Mouse (Mus musculus) regulatory T cell (primary cell): ENCODE measurements around the gene Kcnj10.

Experiments used
- in situ Hi-C: fragments of 300-600 bp; cut with MboI, MseI; formaldehyde crosslinking; loops from one replicate; pipeline ENCODE4 v1.15.1; 2025; ENCODE audit warnings: high pct_unique_total_duplicates

Gene Kcnj10

GRCm38 (mm10) chr1:172376198-172376667 lies 35.2 kb downstream of the Kcnj10 start, which contains the start of gene Pigm:
Pigm (plus strand) TSS chr1:172376546.
- in situ Hi-C loops, result no loop called here

DNA sequence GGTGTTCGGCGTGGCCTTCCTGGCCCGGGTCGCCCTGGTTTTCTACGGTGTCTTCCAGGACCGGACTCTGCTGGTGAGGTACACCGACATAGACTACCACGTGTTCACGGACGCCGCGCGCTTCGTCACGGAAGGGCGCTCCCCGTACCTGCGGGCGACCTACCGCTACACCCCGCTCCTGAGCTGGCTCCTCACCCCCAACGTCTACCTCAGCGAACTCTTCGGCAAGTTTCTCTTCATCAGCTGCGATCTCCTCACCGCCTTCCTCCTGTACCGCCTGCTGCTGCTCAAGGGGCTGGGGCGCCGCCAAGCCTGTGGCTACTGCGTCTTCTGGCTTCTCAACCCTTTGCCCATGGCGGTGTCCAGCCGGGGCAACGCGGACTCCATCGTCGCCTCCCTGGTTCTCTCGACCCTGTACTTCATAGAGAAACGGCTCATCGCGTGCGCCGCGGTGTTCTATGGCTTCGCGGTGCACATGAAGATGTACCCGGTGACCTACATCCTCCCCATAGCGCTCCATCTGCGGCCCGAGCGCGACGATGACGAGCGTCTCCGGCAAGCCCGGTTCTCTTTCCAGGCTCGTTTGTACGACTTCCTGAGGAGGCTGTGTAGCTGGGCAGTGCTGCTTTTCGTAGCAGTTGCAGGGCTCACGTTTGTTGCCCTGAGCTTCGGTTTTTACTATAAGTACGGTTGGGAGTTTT lies 35.9 kb downstream of the Kcnj10 start:
- in situ Hi-C loops, result no loop called here

DNA sequence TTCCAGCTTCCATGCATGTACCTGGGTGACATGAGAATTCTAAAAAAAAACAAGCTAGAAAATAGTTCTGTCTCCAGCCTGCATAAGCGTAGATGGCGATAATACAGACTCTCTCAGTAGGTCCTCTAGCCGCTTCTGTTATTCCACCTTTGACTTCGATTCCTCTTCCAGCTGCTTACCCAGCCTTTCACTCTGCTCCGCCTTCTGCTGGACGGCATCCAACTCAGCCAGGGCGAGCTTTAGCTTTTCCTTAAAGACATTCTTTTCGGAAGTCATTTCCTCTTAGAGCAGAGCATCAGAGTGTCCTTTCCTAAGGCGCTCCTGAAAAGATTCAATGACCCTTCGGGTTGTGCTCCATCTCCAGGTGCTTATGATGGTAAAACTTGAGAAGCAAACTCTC lies 39.1 kb downstream of the Kcnj10 start:
- in situ Hi-C loops, result no loop called here

- in situ Hi-C loops, result no loop called here
Measured at GRCm38 (mm10) chr1:172382090-172382489, 41.1 kb downstream of the Kcnj10 start.

DNA sequence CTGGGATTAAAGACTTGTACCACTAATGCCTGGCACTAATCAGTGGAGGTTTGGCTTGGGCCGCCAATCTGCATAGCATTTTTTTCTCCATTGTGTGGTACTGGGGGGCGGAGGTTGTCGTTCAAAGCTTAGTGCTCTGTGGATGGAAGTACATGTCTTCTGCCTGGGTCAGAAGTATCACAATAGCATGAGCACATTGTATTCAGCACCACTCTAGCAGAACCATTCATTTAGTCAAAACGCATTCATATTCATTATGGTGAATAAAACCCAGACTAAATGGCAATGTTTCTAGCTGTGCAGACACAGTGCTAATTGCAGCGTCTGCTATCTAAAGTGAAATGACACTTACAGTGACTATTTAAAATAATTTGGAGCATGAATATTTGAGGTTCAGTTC lies 46.2 kb downstream of the Kcnj10 start:
- in situ Hi-C loops, result no loop called here

- in situ Hi-C loops, result no loop called here
Measured at GRCm38 (mm10) chr1:172390769-172391168, 49.8 kb downstream of the Kcnj10 start.

DNA sequence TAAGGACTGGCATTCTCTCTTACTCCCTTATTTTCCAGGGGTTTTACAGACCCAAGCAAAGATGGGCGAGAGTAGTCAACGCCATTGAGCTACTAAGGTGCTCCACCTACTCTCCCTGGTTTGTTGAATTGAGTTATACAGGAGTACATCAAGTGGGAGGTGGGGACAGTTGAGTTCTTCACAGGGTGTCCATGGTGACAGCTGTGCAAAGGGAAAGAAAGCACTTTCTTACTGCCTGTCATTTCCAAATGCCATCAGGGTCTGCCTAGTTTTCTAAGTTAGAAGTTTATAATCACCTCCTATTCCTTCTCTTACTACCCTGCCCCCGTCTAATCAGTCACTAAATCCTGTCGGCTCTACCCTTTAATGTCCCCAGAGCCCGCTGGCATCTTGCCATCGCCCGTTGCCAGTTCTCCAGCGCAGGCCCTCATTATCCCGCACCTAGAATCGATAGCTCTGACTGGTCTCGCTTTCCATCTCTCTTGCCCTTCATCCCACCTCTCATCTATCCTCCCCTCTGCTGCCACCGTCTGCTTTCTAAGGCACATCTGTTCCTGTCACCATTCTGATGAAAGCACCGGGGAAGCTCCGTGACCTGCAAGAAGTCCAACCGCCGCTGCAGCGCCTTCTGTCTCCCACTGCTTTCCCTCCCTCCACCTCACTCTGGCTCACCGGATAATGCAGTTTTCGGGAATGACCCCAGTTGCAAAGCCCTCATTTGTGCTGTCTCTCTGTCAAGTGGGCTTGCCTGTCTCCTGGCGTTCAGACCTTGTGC lies 51.0 kb downstream of the Kcnj10 start:
- in situ Hi-C loops, result no loop called here

DNA sequence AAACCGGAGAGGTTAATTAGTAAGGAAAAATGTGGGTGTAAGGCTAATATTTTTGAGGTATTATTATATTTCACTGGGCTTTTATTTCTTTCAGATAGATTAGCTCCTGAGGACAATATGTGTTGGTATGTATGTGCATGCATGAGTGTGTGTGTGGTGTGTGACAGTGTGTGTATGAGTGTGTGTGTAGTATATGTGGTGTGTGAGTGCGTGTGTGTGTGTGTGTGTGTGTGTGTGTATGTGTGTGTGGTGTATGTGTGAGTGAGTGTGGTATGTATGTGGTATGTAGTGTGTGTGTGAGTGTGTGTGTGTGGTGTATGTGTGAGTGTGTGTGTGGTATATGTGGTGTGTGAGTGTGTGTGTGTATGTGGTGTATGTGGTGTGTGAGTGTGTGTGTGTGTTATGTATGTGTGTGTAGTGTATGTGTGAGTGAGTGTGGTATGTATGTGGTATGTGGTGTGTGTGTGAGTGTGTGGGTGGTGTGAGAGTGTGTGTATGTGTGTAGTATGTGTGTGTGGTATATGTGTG lies 51.7 kb downstream of the Kcnj10 start:
- in situ Hi-C loops, result no loop called here

DNA sequence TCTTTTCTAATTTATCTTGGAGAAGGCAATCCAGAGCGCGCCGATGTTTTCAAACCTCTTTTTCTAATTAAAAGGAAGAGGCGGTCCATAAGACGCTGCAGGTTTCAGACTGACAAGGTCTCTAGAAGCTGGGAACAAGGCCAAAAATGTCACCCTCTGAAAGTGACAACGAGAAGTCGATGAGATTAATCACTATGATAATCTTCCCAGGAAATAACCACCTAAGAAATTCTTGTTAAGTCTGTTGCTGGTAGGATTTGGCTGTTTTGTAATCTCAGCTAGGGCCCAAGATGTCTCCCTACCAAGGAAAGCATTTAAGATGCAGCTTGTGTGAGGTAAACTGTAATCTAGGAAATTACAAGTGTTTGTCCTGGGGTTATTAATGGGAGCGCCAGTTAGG lies 52.7 kb downstream of the Kcnj10 start:
- in situ Hi-C loops, result no loop called here

DNA sequence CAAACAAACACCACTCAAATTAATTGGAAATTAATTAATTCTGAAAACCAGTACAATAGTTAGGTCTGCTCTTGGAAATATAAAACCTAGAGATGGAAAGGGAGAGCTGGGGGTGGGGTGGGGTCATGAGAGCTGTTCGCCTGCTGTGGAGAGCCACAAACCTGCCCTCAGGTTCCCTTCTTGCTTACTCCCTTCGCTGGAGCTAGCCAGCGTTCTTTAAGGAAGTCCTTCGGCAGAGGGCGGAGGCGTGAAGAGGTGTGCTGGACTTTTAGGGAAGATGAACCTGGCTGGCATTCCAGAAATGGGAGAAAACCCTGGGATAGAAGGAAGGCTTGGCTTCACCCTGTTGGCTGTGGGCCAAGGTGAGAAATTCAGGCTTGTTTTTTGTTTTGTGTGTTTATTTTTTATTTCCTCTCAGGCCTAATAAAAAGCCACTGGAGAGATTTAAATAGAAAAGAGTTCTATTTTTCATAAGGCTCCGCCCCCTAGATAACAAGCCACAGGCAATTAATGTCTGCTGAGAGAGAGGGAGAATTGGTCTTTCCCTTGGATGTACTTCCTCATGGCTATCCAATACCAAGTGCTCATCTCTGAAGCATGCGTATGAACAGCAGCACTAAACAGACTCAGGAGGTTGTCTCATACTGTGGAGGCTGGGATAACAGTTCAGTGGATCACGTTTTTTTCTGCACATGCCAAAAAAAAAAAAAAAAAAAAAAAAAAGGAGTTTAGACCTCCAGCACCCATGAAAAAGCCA lies 56.2 kb downstream of the Kcnj10 start:
- in situ Hi-C loops, result no loop called here

- in situ Hi-C loops, result loop anchor here (25.0 kb wide), 1 partner anchor 931 kb away; the partner anchor contains the start of gene Ackr1
Measured at GRCm38 (mm10) chr1:172406077-172406706, 65.2 kb downstream of the Kcnj10 start.

DNA sequence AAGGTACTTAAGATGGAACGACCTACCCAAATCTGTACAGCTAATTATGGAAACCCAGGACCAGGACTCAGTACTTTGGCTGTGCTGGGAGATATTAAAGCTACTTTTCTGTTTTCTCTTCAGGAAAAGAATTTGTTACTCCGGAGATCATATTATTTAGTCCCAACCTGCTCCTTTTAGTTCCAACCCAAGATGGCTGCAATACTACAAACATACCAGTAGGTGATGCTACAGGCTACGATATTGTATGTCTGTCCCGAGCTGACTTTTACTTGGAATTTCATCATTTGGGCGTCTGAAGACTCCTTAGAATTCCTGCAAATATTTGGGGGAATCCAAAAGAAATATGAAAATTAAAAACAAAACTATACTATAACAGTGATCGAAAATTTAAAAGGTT lies 68.0 kb downstream of the Kcnj10 start:
- in situ Hi-C loops, result loop anchor here (25.0 kb wide), 1 partner anchor 928 kb away; the partner anchor contains the start of gene Ackr1

DNA sequence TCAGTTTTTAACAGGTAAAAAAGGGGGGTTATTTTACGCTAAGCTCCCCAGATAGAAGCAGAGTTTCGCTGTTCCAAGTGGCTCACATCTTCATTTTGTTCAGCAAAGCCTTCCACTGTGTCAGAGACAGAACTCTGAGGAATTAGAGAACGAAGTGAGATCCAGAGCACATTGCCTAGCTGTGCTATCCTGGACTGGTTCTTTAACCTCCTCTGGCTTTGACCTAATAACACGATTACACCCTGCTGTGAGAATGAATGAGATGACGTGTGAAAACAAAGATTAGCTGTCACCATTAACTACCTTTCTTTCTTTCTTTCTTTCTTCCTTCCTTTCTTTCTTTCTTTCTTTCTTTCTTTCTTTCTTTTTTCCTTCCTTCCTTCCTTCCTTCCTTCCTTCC lies 68.4 kb downstream of the Kcnj10 start:
- in situ Hi-C loops, result loop anchor here (25.0 kb wide), 1 partner anchor 928 kb away; the partner anchor contains the start of gene Ackr1

GRCm38 (mm10) chr1:172410806-172411205 lies 69.8 kb downstream of the Kcnj10 start:
- in situ Hi-C loops, result loop anchor here (5.0 to 25.0 kb wide), 3 partner anchors 71 to 926 kb away; partner anchors contain the start of genes Ackr1, Dusp23 and Igsf9

DNA sequence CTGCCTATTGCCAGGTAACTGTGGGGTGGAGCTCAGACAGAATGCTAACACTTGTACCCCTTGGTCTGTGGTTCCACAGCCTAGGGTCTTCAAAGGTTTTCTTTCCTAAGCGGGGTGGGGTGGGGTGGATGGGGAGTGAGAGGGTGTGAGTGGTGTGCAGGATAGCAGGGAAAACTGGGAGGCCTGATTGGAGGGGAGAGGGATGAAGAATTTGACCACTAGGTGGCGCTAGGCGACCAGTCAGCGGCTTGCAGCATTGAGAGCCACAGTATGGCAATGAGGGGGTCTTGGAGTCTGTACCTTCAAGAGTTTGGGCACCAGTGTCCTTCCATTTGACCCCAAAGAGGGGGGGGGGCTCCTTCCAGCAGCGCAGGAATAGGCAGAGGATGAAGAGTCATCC lies 71.2 kb downstream of the Kcnj10 start:
- in situ Hi-C loops, result loop anchor here (5.0 to 25.0 kb wide), 3 partner anchors 70 to 925 kb away; partner anchors contain the start of genes Ackr1, Dusp23 and Igsf9

DNA sequence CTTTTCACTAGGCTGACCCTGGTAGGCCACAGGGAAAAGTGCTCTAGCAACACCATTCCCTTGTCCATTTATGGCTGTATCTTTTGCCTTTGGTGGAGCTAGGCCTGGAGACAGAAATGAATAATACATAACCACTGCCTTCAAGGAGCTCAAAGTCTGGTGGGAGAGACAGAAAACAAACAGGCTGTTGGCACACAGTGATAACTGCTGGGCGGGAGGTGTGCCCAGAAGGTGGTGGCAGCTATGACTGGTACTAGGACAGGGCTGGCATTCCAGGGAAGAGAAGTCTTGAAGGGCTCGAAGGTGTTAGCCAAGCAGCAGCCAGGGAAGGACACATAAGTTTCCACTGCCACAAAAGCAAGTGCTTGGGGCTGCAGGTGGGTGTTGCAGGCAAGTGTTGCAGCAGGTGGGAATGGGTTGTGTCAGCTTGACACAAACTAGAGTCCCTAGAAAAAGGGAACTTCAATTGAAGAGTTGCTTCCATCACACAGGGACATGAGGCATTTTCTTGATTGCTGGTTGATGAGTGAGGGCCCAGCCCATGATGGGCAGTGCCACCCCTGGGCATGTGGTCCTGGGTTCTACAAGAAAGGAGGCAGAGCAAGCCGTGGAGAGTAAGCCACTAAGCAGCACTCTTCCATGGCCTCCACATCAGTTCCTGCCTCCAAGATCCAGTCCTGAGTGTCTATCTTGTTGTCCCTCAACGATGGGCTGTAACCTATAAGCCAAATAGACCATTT lies 72.7 kb downstream of the Kcnj10 start:
- in situ Hi-C loops, result loop anchor here (5.0 to 25.0 kb wide), 3 partner anchors 69 to 924 kb away; partner anchors contain the start of genes Ackr1, Dusp23 and Igsf9

- in situ Hi-C loops, result loop anchor here (5.0 to 25.0 kb wide), 3 partner anchors 68 to 923 kb away; partner anchors contain the start of genes Ackr1, Dusp23 and Igsf9
Measured at GRCm38 (mm10) chr1:172414231-172414585, 73.2 kb downstream of the Kcnj10 start.

DNA sequence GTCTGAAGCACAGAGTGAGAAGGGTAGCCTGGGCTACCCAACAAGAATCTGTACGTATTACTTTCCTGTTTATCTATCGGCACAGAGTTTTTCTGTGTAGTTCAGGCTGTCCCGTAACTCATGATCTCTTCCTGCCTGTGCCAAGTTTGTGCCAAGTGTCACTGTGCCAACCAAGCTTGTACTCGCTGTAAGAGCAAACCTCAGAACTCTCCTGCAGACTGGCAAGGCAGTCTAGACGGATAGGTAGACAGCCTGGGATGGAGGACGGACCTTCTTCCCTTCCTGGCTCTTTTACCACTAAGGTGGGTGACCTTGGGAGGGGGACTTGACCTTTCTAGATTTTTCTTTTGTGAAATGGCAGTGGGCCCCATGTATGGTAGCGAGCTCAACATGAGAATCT lies 74.1 kb downstream of the Kcnj10 start:
- in situ Hi-C loops, result loop anchor here (25.0 kb wide), 1 partner anchor 922 kb away; the partner anchor contains the start of gene Ackr1

DNA sequence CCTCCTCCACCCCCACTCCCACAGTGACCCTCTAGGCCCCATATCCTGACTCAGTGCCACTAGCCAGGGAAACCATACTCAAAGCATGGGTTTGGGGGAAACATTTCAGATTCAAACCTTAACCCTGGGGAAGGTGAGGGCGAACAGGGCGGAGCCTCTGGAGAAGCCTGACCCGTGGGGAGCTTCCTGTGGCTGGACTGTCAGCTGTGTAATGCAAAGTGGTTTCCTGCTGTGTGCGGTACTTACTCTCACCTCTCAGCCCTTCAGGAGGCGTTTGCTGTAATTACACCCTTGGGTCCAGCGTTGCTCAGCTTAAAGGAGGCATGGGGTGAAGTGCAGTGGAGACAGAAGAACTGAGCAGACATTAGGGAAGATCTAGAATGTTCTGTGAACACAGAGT lies 77.2 kb downstream of the Kcnj10 start:
- in situ Hi-C loops, result loop anchor here (25.0 kb wide), 1 partner anchor 919 kb away; the partner anchor contains the start of gene Ackr1

DNA sequence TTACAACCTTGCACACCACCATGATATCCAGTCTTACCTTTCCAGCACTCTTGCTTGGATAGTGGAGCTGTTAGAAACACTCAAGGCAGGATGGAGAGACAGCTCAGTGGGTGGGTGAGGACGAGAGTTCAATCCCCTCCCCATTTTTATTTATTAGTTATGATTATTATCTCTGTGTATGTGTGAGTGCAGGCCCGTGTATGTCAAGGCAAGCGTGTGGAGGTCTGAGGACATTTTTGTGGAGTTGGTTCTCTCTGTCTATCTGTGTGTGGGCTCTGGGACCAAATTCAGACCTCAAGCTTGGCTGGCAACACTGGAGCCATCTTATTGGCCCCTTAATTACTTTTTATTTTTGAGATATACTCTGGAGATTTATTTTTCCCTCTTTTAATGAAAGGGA lies 77.6 kb downstream of the Kcnj10 start:
- in situ Hi-C loops, result loop anchor here (25.0 kb wide), 1 partner anchor 919 kb away; the partner anchor contains the start of gene Ackr1
